Mouse (Mus musculus): ENCODE measurements at regions not wholly inside any gene's neighbourhood (a gene's known extent, or its start where the extent isn't known, plus 50 kb on each side); places are given as distances from the start of the nearest gene placed in this dataset.

DNA sequence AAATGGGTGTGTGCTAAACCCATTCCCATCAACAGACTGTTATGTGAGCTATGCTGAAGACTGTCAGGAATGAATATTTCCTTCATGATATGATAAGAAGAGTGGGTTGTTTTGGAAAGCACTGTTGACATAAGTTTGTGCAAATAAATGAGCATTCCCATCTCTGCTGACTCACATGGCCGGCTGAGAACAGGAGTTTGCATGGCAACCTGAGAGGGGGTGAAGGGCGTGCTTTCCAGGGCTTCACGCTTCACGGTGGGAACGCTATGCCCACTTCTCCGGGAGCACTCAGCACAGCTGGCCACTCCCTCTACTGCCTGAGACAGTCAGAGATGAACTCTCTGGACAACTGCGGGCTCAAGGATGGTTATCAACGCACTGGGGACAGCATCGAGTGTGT lies 348.9 kb upstream of the Slc24a5 start:
- intact Hi-C loops (cut with DNase I), result no loop called here
- DNase-seq, result no peak

GRCm38 (mm10) chr2:124719820-124720478 lies 348.0 kb upstream of the Slc24a5 start:
- DNase-seq, result no peak
- intact Hi-C loops (cut with DNase I), result no loop called here

GRCm38 (mm10) chr2:124720593-124721445 lies 347.1 kb upstream of the Slc24a5 start:
- intact Hi-C loops (cut with DNase I), result no loop called here
- DNase-seq, result no peak

DNA sequence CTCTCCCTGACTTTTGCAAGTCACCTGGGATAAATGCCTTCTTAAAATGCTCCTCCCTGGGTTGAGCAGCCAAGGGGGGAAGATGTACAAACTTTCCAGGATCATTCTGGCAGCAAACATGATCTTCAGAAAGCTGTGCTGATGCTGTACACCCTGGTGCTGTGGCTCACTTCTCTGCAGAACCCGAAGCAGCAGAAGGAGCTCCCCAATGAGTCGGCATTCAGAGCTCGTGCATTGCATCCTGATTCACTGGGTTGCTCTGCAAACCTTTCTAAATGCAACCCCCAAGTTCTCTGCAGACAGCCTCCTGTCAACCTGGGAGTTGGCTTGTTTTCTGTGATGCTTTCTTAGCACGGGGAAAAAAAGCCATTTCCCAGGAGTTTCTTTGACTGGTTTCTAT lies 343.8 kb upstream of the Slc24a5 start:
- no peak for DNase-seq
- intact Hi-C loops (cut with DNase I), result no loop called here

DNA sequence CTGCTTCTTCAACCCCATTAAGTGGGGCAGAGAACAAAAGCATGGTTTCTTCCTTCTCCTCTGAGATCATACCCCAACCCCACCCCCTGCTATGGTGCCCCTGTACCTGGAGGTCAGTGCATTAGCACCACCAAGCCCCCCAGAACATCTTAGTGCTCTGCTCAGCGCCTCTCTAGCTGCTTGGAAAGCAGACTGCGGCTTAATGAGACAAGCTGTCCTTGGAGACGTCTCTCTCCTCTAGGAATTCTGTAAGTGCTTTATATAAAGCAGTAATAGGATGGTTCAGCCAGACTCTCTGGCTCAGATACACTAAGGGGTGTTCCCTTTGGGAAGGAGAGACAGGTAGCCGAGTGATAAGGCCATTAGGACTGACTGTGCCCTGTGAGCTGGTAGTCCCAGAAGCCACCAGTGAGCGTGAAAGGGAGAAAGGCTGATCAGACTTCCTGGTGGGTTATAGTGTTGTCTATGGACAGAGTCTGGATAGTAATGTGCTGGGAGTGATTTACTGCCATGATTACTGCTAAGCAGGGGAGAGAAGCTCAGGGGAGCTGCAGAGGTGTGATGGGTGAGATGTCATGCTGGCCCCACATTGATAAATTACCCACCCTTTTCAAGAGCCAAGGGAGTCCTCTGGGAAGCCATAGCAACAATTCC lies 343.0 kb upstream of the Slc24a5 start:
- no peak for DNase-seq
- intact Hi-C loops (cut with DNase I), result no loop called here

DNA sequence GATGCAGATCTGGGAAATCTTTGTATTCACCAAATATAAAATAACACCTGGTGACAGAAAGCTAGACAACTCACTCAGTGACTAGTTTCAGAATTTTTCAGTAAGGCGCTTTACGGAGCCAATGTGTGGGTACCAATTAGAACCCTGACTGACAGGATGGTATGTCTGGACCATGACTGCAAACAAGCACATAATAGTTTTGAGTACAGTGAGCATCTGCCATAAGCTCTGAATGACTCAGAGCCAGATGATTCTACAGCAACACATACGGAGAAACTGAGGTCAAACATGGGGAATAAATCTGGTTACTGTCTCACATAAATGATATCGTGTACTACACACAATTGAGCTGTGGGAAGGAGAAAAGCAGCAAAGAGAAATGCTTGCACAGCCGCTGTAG lies 339.9 kb upstream of the Slc24a5 start:
- DNase-seq, result no peak
- intact Hi-C loops (cut with DNase I), result no loop called here

GRCm38 (mm10) chr2:124732593-124732992 lies 335.3 kb upstream of the Slc24a5 start:
- DNase-seq, result no peak
- intact Hi-C loops (cut with DNase I), result no loop called here

- DNase-seq, result no peak
- intact Hi-C loops (cut with DNase I), result loop anchor here (5.0 to 10.0 kb wide), 2 partner anchors 134 to 184 kb away; no protein-coding TSS in a partner anchor
These were observed 327.1 kb upstream of the Slc24a5 start for GRCm38 (mm10) chr2:124740848-124741247.

DNA sequence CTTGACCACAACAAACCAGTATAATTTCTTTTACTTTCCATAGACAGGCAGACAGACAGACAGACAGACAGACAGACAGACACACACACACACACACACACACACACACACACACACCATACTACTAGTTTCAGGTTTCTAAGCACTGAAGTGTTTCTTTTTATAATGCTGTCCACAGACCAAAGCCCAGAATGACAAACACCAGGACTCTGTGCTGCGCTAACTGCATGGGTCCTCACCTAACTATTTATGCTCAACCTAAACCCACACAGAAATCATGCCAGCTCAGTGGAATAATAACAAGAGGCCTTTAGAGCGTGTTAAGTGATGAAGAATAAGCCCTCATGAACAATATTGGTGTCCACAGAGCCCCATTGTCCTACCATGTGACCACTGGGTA lies 325.0 kb upstream of the Slc24a5 start:
- DNase-seq, result no peak
- intact Hi-C loops (cut with DNase I), result loop anchor here (5.0 to 10.0 kb wide), 2 partner anchors 136 to 182 kb away; no protein-coding TSS in a partner anchor

DNA sequence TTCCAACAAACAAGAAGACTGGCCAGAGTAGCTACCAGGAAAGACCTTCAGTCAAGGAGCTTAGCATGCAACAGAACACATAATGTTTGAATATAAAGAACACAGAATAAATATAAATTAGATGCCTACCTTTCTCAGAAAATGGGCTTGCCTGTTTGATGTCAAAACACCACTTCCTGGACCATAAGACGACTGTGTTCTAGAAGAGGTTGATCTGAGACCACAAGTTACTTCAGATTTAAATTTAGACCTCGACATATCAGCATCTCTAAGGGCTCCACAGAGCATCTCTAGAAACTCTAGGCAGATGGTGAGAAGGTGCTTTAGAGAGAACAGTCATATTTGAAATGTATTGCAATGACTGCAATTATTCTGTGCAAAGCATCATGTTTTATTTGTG lies 322.9 kb upstream of the Slc24a5 start:
- intact Hi-C loops (cut with DNase I), result loop anchor here (10.0 kb wide), 1 partner anchor 180 kb away; no protein-coding TSS in a partner anchor
- no peak for DNase-seq

DNA sequence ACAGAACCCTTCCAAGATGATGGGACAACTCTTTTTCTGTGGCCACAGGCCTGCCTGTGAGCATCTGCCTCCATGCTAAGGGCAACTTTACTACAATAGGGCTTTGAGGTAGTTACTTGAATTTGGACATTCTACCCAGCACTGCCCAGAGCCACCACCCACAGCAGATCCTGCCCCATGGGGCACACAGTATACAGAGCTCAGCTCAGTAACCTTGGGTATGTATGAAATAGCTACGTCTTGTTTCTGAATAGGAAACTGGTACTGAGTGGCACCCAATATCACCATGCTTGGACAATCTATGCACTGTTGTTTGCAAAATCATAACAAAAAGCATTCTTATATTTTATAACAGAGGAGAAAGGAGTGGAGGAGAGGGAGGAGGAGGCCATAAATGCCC lies 320.8 kb upstream of the Slc24a5 start:
- intact Hi-C loops (cut with DNase I), result loop anchor here (10.0 kb wide), 1 partner anchor 178 kb away; no protein-coding TSS in a partner anchor

DNA sequence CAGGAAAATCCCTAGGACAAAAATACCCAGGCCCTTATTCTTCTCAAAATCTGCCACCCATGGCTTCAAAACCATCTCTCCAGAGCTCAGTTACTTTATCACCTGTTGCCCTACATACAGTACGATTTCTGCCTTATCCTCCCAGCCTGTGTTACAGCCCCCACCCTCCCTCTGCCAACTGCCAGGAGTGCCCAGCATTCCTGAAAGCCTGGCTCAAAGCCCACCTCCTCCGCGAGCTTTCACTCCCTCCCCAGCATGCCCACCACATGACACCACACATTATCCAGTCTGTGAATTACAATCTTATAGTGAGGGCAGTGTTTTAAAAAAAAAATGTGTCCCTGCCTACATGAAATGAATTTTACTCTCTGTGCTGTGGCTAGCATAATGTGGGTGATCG lies 320.3 kb upstream of the Slc24a5 start:
- DNase-seq, result peak; percentile 48 to 78
- intact Hi-C loops (cut with DNase I), result loop anchor here (10.0 kb wide), 1 partner anchor 177 kb away; no protein-coding TSS in a partner anchor

More for the DNA sequence above, 320.8 kb upstream of the Slc24a5 start:
- DNase-seq, result no peak

- intact Hi-C loops (cut with DNase I), result no loop called here
- no peak for DNase-seq
These were observed 316.1 kb upstream of the Slc24a5 start for GRCm38 (mm10) chr2:124751832-124752231.

- no peak for DNase-seq
These were observed 314.2 kb upstream of the Slc24a5 start for GRCm38 (mm10) chr2:124753717-124754116.

GRCm38 (mm10) chr2:124755244-124755643 lies 312.7 kb upstream of the Slc24a5 start:
- intact Hi-C loops (cut with DNase I), result no loop called here
- no peak for DNase-seq

More at GRCm38 (mm10) chr2:124753717-124754116, 314.2 kb upstream of the Slc24a5 start:
- intact Hi-C loops (cut with DNase I), result no loop called here

DNA sequence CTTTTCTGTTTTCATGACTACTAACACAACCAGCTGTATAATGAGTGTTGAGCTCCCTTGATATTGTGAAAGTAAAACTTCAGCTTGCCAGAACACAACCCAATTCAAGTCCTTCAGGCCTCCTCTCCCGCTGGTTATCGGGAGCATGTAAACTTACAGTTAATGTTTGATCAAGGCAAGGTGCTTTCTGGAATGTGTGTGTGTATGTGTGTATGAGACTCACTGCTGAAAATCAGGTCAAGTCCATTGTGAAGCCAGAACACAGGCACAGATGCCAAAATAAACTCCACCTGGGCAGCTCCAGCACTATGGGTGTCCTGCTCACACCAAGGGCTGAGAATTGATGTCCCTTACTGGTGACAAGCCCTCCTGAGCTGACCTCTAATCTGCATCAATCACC lies 308.9 kb upstream of the Slc24a5 start:
- intact Hi-C loops (cut with DNase I), result no loop called here

DNA sequence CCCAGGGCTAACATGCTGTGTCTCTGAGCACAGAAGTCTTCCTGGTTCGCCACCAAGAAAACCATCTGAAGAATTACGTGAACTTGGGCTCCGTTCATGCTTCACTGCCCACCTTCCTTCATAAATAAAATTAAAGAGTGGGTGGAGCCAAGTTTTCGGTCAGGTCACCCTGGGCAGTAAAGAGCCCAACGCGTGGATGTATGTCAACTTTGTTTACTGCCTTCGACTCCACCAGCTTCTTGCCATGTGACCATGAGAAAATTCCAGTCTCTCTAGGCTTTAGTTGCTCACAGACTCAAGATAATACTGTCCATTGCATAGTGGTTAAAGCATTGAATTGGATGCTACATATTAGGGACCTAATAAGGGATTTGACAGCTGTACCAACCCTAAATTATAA lies 304.3 kb upstream of the Slc24a5 start:
- intact Hi-C loops (cut with DNase I), result no loop called here
- no peak for DNase-seq

More for the DNA sequence above, 308.9 kb upstream of the Slc24a5 start:
- no peak for DNase-seq

GRCm38 (mm10) chr2:124764186-124764910 lies 303.6 kb upstream of the Slc24a5 start:
- intact Hi-C loops (cut with DNase I), result no loop called here
- DNase-seq, result no peak

GRCm38 (mm10) chr2:124769267-124769967 lies 298.5 kb upstream of the Slc24a5 start:
- intact Hi-C loops (cut with DNase I), result no loop called here
- DNase-seq, result no peak

- DNase-seq, result no peak
- intact Hi-C loops (cut with DNase I), result no loop called here
These were observed 297.9 kb upstream of the Slc24a5 start for GRCm38 (mm10) chr2:124770028-124770427.
